Mouse (Mus musculus) MEL (cell line): ENCODE results near the gene Kalrn. TPM values are rescaled to one million over a fixed set of nuclear protein-coding genes. Genes with fewer than 3 reads are reported as not detected.

Source experiments
- DNase-seq: peaks from one replicate; pipeline ENCODE4 v3.0.0; 2011; ENCODE audit warnings: low read depth, low spot score
- H3K27ac ChIP-seq: 2 replicates; pipeline ENCODE4 v1.5.1; 2012; ENCODE audit warnings: low read depth, mild to moderate bottlenecking, control low read depth, low read length, moderate library complexity; ENCODE audit not compliant: control insufficient read depth
- H3K27me3 ChIP-seq, 2 experiments: fragments of 150-350 bp in 1 of 2; sonication (generic) in 1 of 2; 2 replicates each; pipeline ENCODE4 v1.6.1; 2012; ENCODE audit warnings: low read length in 2 of 2, mild to moderate bottlenecking in 2 of 2, improper control_type of control experiment in 1 of 2, moderate library complexity in 1 of 2; ENCODE audit not compliant: insufficient read depth in 2 of 2, control insufficient read depth in 1 of 2
- H3K36me3 ChIP-seq, 2 experiments: 2 replicates each; pipeline ENCODE4 v1.6.1; 2012 to 2014; ENCODE audit warnings: low read length in 2 of 2, improper control_type of control experiment in 1 of 2, inconsistent platforms in 1 of 2, mild to moderate bottlenecking in 1 of 2; ENCODE audit not compliant: insufficient read depth in 2 of 2, control insufficient read depth in 1 of 2
- H3K4me1 ChIP-seq, 2 experiments: fragments of 150-350 bp in 1 of 2; sonication (generic) in 1 of 2; 2 replicates each; pipeline ENCODE4 v1.6.1; 2012; ENCODE audit warnings: low read length in 2 of 2, improper control_type of control experiment in 1 of 2, mild to moderate bottlenecking in 1 of 2; ENCODE audit not compliant: insufficient read depth in 2 of 2, control insufficient read depth in 1 of 2
- H3K4me3 ChIP-seq, 2 experiments: fragments of 150-350 bp in 1 of 2; sonication (generic) in 1 of 2; 2 replicates each; pipeline ENCODE4 v1.5.1; 2012; ENCODE audit warnings: low read depth in 2 of 2, low read length in 2 of 2, mild to moderate bottlenecking in 2 of 2, moderate library complexity in 2 of 2, control low read depth in 1 of 2, improper control_type of control experiment in 1 of 2; ENCODE audit not compliant: control insufficient read depth in 1 of 2, insufficient read depth in 1 of 2
- H3K79me2 ChIP-seq: 2 replicates; pipeline ENCODE4 v1.6.1; 2012; ENCODE audit warnings: mild to moderate bottlenecking, low read length, moderate library complexity; ENCODE audit not compliant: control insufficient read depth, poor library complexity, insufficient read depth
- H3K9ac ChIP-seq: 2 replicates; pipeline ENCODE4 v1.6.1; 2012; ENCODE audit warnings: low read depth, mild to moderate bottlenecking, control low read depth, low read length, moderate library complexity; ENCODE audit not compliant: control insufficient read depth, poor library complexity, severe bottlenecking
- H3K9me3 ChIP-seq: fragments of 150-350 bp; sonication (generic); replicated peaks from 2 replicates; pipeline ENCODE4 v1.6.1; 2012; ENCODE audit warnings: mild to moderate bottlenecking, low read length, improper control_type of control experiment, moderate library complexity; ENCODE audit not compliant: insufficient read depth
- BHLHE40 ChIP-seq: IDR thresholded peaks from 2 replicates; pipeline ENCODE4 v1.6.1; 2012; ENCODE audit warnings: low read depth, mild to moderate bottlenecking, inconsistent platforms, low read length, improper control_type of control experiment, borderline replicate concordance
- CHD1 ChIP-seq: IDR thresholded peaks from 2 replicates; pipeline ENCODE4 v1.6.1; 2012; ENCODE audit warnings: low read depth, mild to moderate bottlenecking, inconsistent platforms, low read length, improper control_type of control experiment
- CTCF ChIP-seq, 3 experiments: IDR thresholded peaks in 2 of 3; conservative IDR thresholded peaks in 1 of 3; 2 replicates each; pipeline ENCODE4 v1.5.1; 2011 to 2012; ENCODE audit warnings: low read length in 3 of 3, low read depth in 2 of 3, mild to moderate bottlenecking in 2 of 3, improper control_type of control experiment in 1 of 3, inconsistent platforms in 1 of 3, mixed read lengths in 1 of 3, moderate library complexity in 1 of 3; ENCODE audit not compliant: control insufficient read depth in 1 of 3, insufficient read depth in 1 of 3, poor library complexity in 1 of 3, severe bottlenecking in 1 of 3
- ELF1 ChIP-seq: IDR thresholded peaks from 2 replicates; pipeline ENCODE4 v1.6.1; 2014; ENCODE audit warnings: low read depth, mild to moderate bottlenecking, inconsistent platforms, low read length, improper control_type of control experiment, moderate library complexity
- EP300 ChIP-seq, 2 experiments: IDR thresholded peaks; 2 replicates each; pipeline ENCODE4 v1.6.1; 2011; ENCODE audit warnings: improper control_type of control experiment in 2 of 2, low read length in 2 of 2, low read depth in 1 of 2, mild to moderate bottlenecking in 1 of 2
- ETS1 ChIP-seq: IDR thresholded peaks from 2 replicates; pipeline ENCODE4 v1.6.1; 2012; ENCODE audit warnings: low read depth, mild to moderate bottlenecking, inconsistent platforms, low read length, improper control_type of control experiment, moderate library complexity
- GABPA ChIP-seq: IDR thresholded peaks from 2 replicates; pipeline ENCODE4 v1.6.1; 2012; ENCODE audit warnings: low read depth, mild to moderate bottlenecking, inconsistent platforms, low read length, improper control_type of control experiment, moderate library complexity
- GATA1 ChIP-seq: IDR thresholded peaks from 2 replicates; pipeline ENCODE4 v1.6.1; 2011; ENCODE audit warnings: low read depth, low read length, improper control_type of control experiment
- HCFC1 ChIP-seq: IDR thresholded peaks from 2 replicates; pipeline ENCODE4 v1.6.1; 2012; ENCODE audit warnings: low read depth, mild to moderate bottlenecking, inconsistent platforms, low read length, improper control_type of control experiment, moderate library complexity
- JUND ChIP-seq: IDR thresholded peaks from 2 replicates; pipeline ENCODE4 v1.6.1; 2011; ENCODE audit warnings: low read depth, mild to moderate bottlenecking, improper control_type of control experiment, low read length
- KAT2A ChIP-seq: conservative IDR thresholded peaks from 2 replicates; pipeline ENCODE4 v1.6.1; 2012; ENCODE audit warnings: low read depth, low read length, improper control_type of control experiment, inconsistent platforms
- MAFK ChIP-seq: IDR thresholded peaks from 2 replicates; pipeline ENCODE4 v1.6.1; 2011; ENCODE audit warnings: low read depth, mild to moderate bottlenecking, low read length, improper control_type of control experiment, borderline replicate concordance
- MAZ ChIP-seq: IDR thresholded peaks from 2 replicates; pipeline ENCODE4 v1.6.1; 2012; ENCODE audit warnings: low read depth, mild to moderate bottlenecking, inconsistent platforms, low read length, improper control_type of control experiment
- MEF2A ChIP-seq: IDR thresholded peaks from 2 replicates; pipeline ENCODE4 v1.6.1; 2014; ENCODE audit warnings: low read depth, mild to moderate bottlenecking, inconsistent platforms, low read length, improper control_type of control experiment; ENCODE audit not compliant: poor library complexity, insufficient replicate concordance, severe bottlenecking; ENCODE audit errors: extremely low read depth
- MXI1 ChIP-seq: IDR thresholded peaks from 2 replicates; pipeline ENCODE4 v1.6.1; 2011; ENCODE audit warnings: mild to moderate bottlenecking, low read depth, low read length, improper control_type of control experiment
- MYB ChIP-seq: IDR thresholded peaks from 2 replicates; pipeline ENCODE4 v1.6.1; 2011; ENCODE audit warnings: mild to moderate bottlenecking, low read depth, low read length, improper control_type of control experiment
- MYC ChIP-seq: IDR thresholded peaks from 2 replicates; pipeline ENCODE4 v1.6.1; 2011; ENCODE audit warnings: low read depth, mild to moderate bottlenecking, low read length, improper control_type of control experiment, moderate library complexity
- POLR2A ChIP-seq, 2 experiments: IDR thresholded peaks; 2 replicates each; pipeline ENCODE4 v1.6.1; 2011 to 2012; ENCODE audit warnings: low read length in 2 of 2, mild to moderate bottlenecking in 2 of 2, control low read depth in 1 of 2, improper control_type of control experiment in 1 of 2, low read depth in 1 of 2, moderate library complexity in 1 of 2; ENCODE audit not compliant: control insufficient read depth in 1 of 2, insufficient read depth in 1 of 2, poor library complexity in 1 of 2
- POLR2AphosphoS2 ChIP-seq: IDR thresholded peaks from 2 replicates; pipeline ENCODE4 v1.6.1; 2011; ENCODE audit warnings: low read length, improper control_type of control experiment
- POLR2AphosphoS5 ChIP-seq: IDR thresholded peaks from 2 replicates; pipeline ENCODE4 v1.6.1; 2012; ENCODE audit warnings: low read depth, borderline replicate concordance, mild to moderate bottlenecking, inconsistent platforms, low read length, moderate library complexity, mixed read lengths
- RAD21 ChIP-seq: IDR thresholded peaks from 2 replicates; pipeline ENCODE4 v1.6.1; 2011; ENCODE audit warnings: mild to moderate bottlenecking, low read depth, low read length, improper control_type of control experiment
- RCOR1 ChIP-seq: IDR thresholded peaks from 2 replicates; pipeline ENCODE4 v1.6.1; 2012; ENCODE audit warnings: low read depth, mild to moderate bottlenecking, inconsistent platforms, low read length, improper control_type of control experiment
- SIN3A ChIP-seq: IDR thresholded peaks from 2 replicates; pipeline ENCODE4 v1.6.1; 2012; ENCODE audit warnings: low read length, improper control_type of control experiment, inconsistent platforms
- TAL1 ChIP-seq: IDR thresholded peaks from 2 replicates; pipeline ENCODE4 v1.6.1; 2012; ENCODE audit warnings: mild to moderate bottlenecking, inconsistent platforms, low read length, moderate library complexity, mixed read lengths
- TCF12 ChIP-seq: IDR thresholded peaks from 2 replicates; pipeline ENCODE4 v1.6.1; 2014; ENCODE audit warnings: low read depth, mild to moderate bottlenecking, inconsistent platforms, low read length, improper control_type of control experiment, moderate library complexity
- USF1 ChIP-seq: IDR thresholded peaks from 2 replicates; pipeline ENCODE4 v1.6.1; 2014; ENCODE audit warnings: low read depth, mild to moderate bottlenecking, inconsistent platforms, low read length, improper control_type of control experiment, moderate library complexity
- USF2 ChIP-seq, 2 experiments: IDR thresholded peaks; 2 replicates each; pipeline ENCODE4 v1.6.1; 2011 to 2012; ENCODE audit warnings: improper control_type of control experiment in 2 of 2, low read length in 2 of 2, borderline replicate concordance in 1 of 2, inconsistent platforms in 1 of 2, low read depth in 1 of 2, mild to moderate bottlenecking in 1 of 2; ENCODE audit not compliant: insufficient read depth in 1 of 2
- ZKSCAN1 ChIP-seq: IDR thresholded peaks from 2 replicates; pipeline ENCODE4 v1.6.1; 2012; ENCODE audit warnings: low read depth, mild to moderate bottlenecking, inconsistent platforms, low read length, improper control_type of control experiment, moderate library complexity
- ZNF384 ChIP-seq: IDR thresholded peaks from 2 replicates; pipeline ENCODE4 v1.6.1; 2012; ENCODE audit warnings: low read depth, mild to moderate bottlenecking, inconsistent platforms, low read length, improper control_type of control experiment
- polyA plus RNA-seq, 2 experiments: library from polyadenylated mRNA; stranded (reverse) in 1 of 2; unstranded in 1 of 2; fragments of >175 nt in 1 of 2; fragments of >200 nt in 1 of 2; gene quantifications; 2 replicates each; pipeline versions ENCODE4 v1.2.1 to v1.2.4; 2012; ENCODE audit warnings: low replicate concordance in 2 of 2, low read depth in 1 of 2; ENCODE audit not compliant: insufficient read length in 2 of 2, insufficient read depth in 1 of 2, missing spikeins in 1 of 2
- total RNA-seq: library from RNA; depleted of rRNA; stranded (reverse); fragments of 300-350 nt; gene quantifications from 2 replicates; pipeline ENCODE4 v1.2.3, GENCODE M21; 2012

The Kalrn gene
- total and polyA plus RNA-seq, 3 experiments: 10.4 to 11.8 TPM; not detected in 1

DNA sequence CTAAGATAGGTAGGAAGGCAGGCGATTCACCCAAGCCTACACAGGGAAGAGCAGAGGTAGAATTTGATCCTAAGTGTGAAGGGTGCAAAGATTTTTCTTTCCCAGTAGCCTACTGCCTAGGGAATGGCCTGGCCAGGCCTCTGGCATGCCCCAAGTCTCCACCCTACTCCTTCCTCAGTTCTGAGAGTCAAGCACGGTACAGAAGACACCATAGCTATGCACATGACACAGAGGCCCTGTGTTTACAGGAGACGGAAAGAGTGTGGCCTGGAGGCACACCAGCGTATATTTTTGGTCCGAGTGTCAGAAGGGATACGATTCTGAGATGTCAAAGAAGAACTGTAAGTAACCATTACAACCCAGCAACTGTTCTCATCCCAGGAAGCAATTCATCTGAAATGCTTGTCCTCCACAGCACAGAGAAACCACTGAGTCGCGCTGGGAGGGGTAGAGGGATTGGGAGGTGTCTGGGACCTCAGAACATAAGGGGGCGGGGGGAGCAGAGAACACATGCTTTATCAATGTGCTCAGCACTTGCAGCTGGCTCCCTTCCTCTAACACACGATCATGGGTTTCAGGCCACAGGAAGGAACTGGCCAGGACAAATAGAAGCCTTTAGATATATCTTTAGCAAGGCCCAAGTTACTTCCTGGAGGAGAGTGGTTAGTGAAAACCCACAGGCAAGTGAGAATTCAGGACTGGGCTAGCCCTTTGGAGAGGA is 536.8 kb downstream of the Kalrn start (continued):
- TF ChIP-seq POLR2A (IDR thresholded peaks at IDR 0.05; ENCODE audit: control insufficient read depth in 1 of 2, insufficient read depth in 1 of 2, low read depth in 1 of 2, low read length in 2 of 2, poor library complexity in 1 of 2): peak in 1 of 2 experiments; percentile 21; a peak in 1 of 4 replicates
- no peak; the same call in 1 of the 2 replicates for TF ChIP-seq ELF1
- TF ChIP-seq MEF2A: no peak
- no peak for TF ChIP-seq MXI1
- TF ChIP-seq POLR2AphosphoS5: no peak
- TF ChIP-seq GABPA: no peak
- no peak for TF ChIP-seq SIN3A
- TF ChIP-seq CTCF (IDR thresholded peaks at IDR 0.05 in 2 of 3, conservative IDR thresholded peaks at IDR 0.05 in 1 of 3; ENCODE audit: control insufficient read depth in 1 of 3, insufficient read depth in 1 of 3, low read depth in 2 of 3, low read length in 3 of 3, poor library complexity in 1 of 3, severe bottlenecking in 1 of 3): no peak
- TF ChIP-seq POLR2AphosphoS2: no peak
- peak; percentile 53 for TF ChIP-seq RCOR1
- peak; percentile 71 for TF ChIP-seq MAZ
- TF ChIP-seq ZNF384: no peak
- TF ChIP-seq ZKSCAN1: no peak
- TF ChIP-seq MYC: peak; percentile 82; the same call in 1 of the 2 replicates
- TF ChIP-seq BHLHE40: no peak
- no peak for TF ChIP-seq JUND
- peak; percentile 87 for TF ChIP-seq TAL1
- TF ChIP-seq EP300 (IDR thresholded peaks at IDR 0.05; ENCODE audit: low read depth in 1 of 2, low read length in 2 of 2): peak; percentile 78 to 83
- TF ChIP-seq RAD21: no peak
- TF ChIP-seq MAFK: no peak; the same call in 1 of the 2 replicates
- no peak for TF ChIP-seq MYB
- peak; percentile 82 for TF ChIP-seq ETS1
- no peak for TF ChIP-seq KAT2A
- no peak for TF ChIP-seq USF2 (IDR thresholded peaks at IDR 0.05; ENCODE audit: borderline replicate concordance in 1 of 2, insufficient read depth in 1 of 2, low read depth in 1 of 2, low read length in 2 of 2)

DNA sequence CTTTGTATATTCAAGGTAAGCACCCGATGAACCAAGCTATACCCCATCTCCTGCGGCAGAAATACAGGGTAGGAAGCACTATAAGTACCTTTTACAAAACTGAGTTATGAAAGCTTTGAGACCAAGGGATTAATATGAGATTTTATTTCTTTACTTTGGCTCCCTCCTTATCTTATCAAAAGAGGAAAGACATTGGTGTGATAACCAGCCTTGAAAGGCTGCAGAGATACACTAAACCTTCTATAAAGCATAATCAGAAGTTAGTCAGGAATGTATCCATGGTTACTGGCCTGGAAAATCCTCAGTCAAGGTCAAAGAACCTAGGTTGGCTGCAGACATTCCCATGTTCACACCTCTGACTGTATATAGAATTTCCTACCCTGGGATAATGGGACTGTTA is 537.6 kb downstream of the Kalrn start:
- Histone ChIP-seq H3K4me1 (peaks cover 27 to 73% of the 10 kb centered on the region in 2 experiments), H3K27ac (peak overlapping the region; percentile 46), H3K9me3 (no peaks in the 10 kb centered on the region), H3K9ac (peak overlapping the region; percentile 17), H3K36me3 (peaks cover 0 to 62% of the 10 kb centered on the region in 2 experiments; a peak in 2 of 4 replicates), H3K79me2 (no peaks in the 10 kb centered on the region; the same call in 1 of the 2 replicates), H3K27me3 (no peaks in the 10 kb centered on the region), H3K4me3 (no peak overlapping the region)
- DNase-seq: no peak
- TF ChIP-seq CHD1: no peak
- peak; percentile 14; the same call in 1 of the 2 replicates for TF ChIP-seq TAL1
- peak; percentile 75 for TF ChIP-seq TCF12
- no peak for TF ChIP-seq MYC
- peak; percentile 91 for TF ChIP-seq GATA1
- TF ChIP-seq HCFC1: no peak
- TF ChIP-seq EP300 (IDR thresholded peaks at IDR 0.05; ENCODE audit: low read depth in 1 of 2, low read length in 2 of 2): peak; percentile 68 to 73
- no peak for TF ChIP-seq USF1
- peak; percentile 93 for TF ChIP-seq RCOR1
